Mouse (Mus musculus) granulocyte monocyte progenitor cell, adult 5-6 weeks (primary cell): ENCODE measurements around the gene Pole2. TPM values are rescaled to one million over a fixed set of nuclear protein-coding genes. Genes with fewer than 3 reads are reported as not detected.
"Not testable (repeated sequence)": the region's sequence is repeated elsewhere in the genome, so short reads cannot be mapped to it uniquely, and the experiment has no call there.

Experiments
- ATAC-seq: replicated peaks from 2 replicates; pipeline ENCODE4 v1.8.0; 2016; ENCODE audit warnings: mild to moderate bottlenecking, moderate TSS enrichment, inconsistent platforms; ENCODE audit not compliant: poor library complexity, severe bottlenecking
- total RNA-seq, 2 experiments: library from RNA; stranded (forward) in 1 of 2; stranded (reverse) in 1 of 2; fragments of 200-712, 200-1000 nt in 1 of 2; fragments of >200 nt in 1 of 2; fragmentation: Nextera tagmentation in 1 of 2; gene quantifications; 2 replicates each; pipeline ENCODE4 v1.2.3; 2014 to 2017

Pole2 gene
- total RNA-seq, 2 experiments from 2014 or later, result 51.2 to 58.8 TPM

GRCm38 (mm10) chr12:69183583-69184308 lies 44.2 kb downstream of the Pole2 start, which contains the start of the genes Rpl36al and Mgat2:
Rpl36al (minus strand) TSS chr12:69184083.
Mgat2 (plus strand) TSS chr12:69184157.
- ATAC-seq, result peak; percentile 82

GRCm38 (mm10) chr12:69181800-69182199 lies 46.2 kb downstream of the Pole2 start:
- no peak for ATAC-seq

- no peak for ATAC-seq
Measured at GRCm38 (mm10) chr12:69179371-69179770, 48.6 kb downstream of the Pole2 start.

- no peak for ATAC-seq
Measured at GRCm38 (mm10) chr12:69177526-69177925, 50.5 kb downstream of the Pole2 start.

- no peak for ATAC-seq
Measured at GRCm38 (mm10) chr12:69175975-69176374, 52.0 kb downstream of the Pole2 start.

- no peak for ATAC-seq
Measured at GRCm38 (mm10) chr12:69171307-69171706, 56.7 kb downstream of the Pole2 start.

GRCm38 (mm10) chr12:69168461-69169106 lies 59.4 kb downstream of the Pole2 start, which contains the start of gene Lrr1:
Lrr1 (plus strand) TSS chr12:69168814.
- peak; percentile 91 for ATAC-seq

GRCm38 (mm10) chr12:69167656-69168460 lies 60.1 kb downstream of the Pole2 start:
- peak; percentile 49 for ATAC-seq

GRCm38 (mm10) chr12:69166861-69167581 lies 61.0 kb downstream of the Pole2 start:
- ATAC-seq, result not testable (repeated sequence)

- ATAC-seq, result no peak
Measured at GRCm38 (mm10) chr12:69164904-69165303, 63.1 kb downstream of the Pole2 start.

- not testable (repeated sequence) for ATAC-seq
Measured at GRCm38 (mm10) chr12:69163586-69163985, 64.4 kb downstream of the Pole2 start.

- not testable (repeated sequence) for ATAC-seq
Measured at GRCm38 (mm10) chr12:69160677-69161076, 67.3 kb downstream of the Pole2 start.

GRCm38 (mm10) chr12:69159578-69159940 lies 68.4 kb downstream of the Pole2 start:
- ATAC-seq, result peak; percentile 57

- ATAC-seq, result peak; percentile 91
Measured at GRCm38 (mm10) chr12:69158765-69159577, 69.0 kb downstream of the Pole2 start, which contains the start of gene Rps29. Rps29 (minus strand) TSS chr12:69159186.

- peak; percentile 2; the same call in 1 of the 2 replicates for ATAC-seq
Measured at GRCm38 (mm10) chr12:69158366-69158764, 69.6 kb downstream of the Pole2 start.

GRCm38 (mm10) chr12:69157107-69157506 lies 70.9 kb downstream of the Pole2 start:
- ATAC-seq, result no peak

GRCm38 (mm10) chr12:69156436-69156835 lies 71.6 kb downstream of the Pole2 start:
- ATAC-seq, result no peak

GRCm38 (mm10) chr12:69155923-69156322 lies 72.1 kb downstream of the Pole2 start:
- ATAC-seq, result no peak
